Mouse (Mus musculus) common myeloid progenitor, adult 5-6 weeks (primary cell): Measurements from ENCODE around the gene 0610030E20Rik. TPM values are rescaled to one million over a fixed set of nuclear protein-coding genes. Genes with fewer than 3 reads are reported as not detected.

Source experiments
- ATAC-seq: replicated peaks from 2 replicates; pipeline ENCODE4 v1.8.0; 2016; ENCODE audit warnings: low read depth, mild to moderate bottlenecking, moderate TSS enrichment, inconsistent platforms; ENCODE audit not compliant: poor library complexity, severe bottlenecking
- total RNA-seq: library from RNA; stranded (forward); fragments of 200-1000, 187-1606 nt; gene quantifications from 2 replicates; pipeline ENCODE4 v1.2.3, GENCODE M21; 2017

0610030E20Rik gene
- total RNA-seq, 1 experiment from 2014 or later: 25.2 TPM

GRCm38 (mm10) chr6:72366844-72367443 is 19.8 kb downstream of the 0610030E20Rik start, which contains the start of gene Rnf181:
Gene Rnf181 (minus strand): TSS chr6:72366956.
- no peak for ATAC-seq

DNA sequence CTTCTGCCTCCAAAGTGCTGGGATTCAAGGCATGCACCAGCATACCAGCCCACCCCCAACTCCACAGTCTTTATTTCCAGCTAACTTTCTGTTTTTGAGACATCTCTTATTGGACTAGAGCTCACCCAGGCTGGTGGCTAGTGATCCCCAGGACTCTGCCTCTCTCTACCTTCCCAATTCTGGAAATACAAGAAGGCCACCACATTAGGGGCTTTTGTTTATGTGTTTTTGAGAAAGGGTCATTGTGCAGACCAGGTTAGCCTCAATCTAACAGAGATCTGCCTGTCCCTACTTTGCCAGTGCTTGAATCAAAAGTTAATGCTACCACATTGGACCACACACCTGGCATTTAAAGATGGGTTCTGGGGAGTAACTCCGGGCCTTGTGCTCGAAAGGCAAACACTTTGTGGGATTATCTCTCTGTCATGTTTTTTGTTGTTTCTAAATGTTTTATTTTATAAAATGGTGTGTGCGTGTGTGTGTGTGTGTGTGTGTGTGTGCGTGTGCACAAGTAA is 20.4 kb downstream of the 0610030E20Rik start:
- no peak for ATAC-seq

DNA sequence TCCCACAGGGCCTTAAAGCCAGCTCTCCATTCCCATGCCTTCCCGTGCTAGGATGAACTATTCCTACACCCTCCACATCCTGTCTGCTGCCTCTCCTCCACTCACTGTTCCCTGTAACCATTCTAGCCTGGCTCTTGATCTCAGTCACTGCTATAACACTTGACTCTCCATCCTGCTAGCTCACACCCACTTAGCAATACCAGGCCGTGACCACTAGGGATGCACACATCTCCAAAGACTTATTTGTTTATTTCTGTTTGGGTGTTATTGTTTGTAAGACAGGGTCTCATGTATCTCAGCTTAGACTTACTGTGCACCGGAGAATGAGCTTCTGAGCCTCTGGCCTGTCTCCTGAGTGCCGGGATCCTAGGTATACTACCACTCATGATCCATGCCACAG is 22.4 kb downstream of the 0610030E20Rik start:
- 0 out of 2 replicates have a peak, but pooled peaks have one; percentile 40 for ATAC-seq

DNA sequence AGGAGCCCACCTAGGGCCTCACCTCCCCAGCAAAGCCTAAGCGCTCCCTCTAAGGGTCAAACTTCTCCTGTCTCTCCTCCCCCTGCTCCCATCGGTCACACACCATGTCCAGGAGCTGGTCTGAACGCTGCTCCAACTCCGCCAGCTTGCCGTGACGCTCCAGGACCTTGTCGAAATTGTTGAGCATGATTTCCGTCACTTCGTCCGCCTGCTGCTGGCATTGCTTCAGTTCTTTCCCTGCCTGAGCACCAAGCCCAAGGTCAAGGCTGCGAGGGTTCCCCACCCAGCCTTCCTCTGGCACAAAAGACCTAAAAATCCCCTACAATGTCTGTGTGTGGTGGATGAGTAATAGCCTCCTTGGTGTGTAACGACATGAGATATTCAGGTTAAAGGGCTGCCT is 23.0 kb downstream of the 0610030E20Rik start:
- no peak for ATAC-seq

DNA sequence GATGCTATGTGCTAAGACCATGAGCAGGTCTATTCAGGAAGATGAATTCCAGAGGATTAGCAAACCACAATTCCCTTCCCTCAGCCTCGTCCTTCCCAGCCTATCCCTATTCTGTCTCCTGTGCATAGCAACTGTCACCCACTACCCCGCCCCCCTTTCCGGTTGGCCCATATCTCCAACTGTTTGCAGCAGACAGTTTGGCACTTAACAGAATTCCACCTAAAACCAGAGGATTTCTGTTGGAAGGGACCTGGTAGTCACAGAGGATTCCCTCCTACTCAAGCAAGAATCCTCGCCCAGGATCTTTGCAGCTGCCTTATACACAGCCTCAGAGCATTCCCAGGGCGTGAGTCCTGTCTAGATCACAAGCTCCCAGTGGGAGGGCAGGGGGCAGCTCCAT is 24.0 kb downstream of the 0610030E20Rik start:
- ATAC-seq: no peak

GRCm38 (mm10) chr6:72371571-72371970 is 24.5 kb downstream of the 0610030E20Rik start:
- ATAC-seq: no peak

- ATAC-seq: no peak
Observed at GRCm38 (mm10) chr6:72373184-72373583, 26.1 kb downstream of the 0610030E20Rik start.

DNA sequence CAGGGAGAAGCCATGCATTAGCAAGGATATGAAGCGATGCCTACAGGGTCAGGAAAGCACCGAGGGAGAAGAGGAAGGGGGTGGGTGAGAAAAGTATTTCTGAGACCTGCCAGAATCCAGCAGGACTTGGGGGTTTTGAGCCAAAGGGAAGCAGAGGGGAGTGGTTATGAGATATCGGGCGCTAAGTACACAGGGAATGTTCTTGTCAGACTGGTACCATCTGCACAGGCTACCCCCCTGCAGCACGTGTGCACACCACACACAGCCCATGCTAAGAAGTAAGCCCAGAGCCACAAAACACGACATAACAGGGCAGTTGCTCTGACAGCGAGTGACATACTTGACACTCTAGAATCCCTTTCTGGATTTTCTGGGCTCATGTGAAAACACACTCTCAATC is 27.1 kb downstream of the 0610030E20Rik start:
- ATAC-seq: no peak

- ATAC-seq: peak; percentile 64
Observed at GRCm38 (mm10) chr6:72374820-72375563, 27.9 kb downstream of the 0610030E20Rik start.

GRCm38 (mm10) chr6:72378510-72379234 is 31.6 kb downstream of the 0610030E20Rik start:
- ATAC-seq: no peak

- ATAC-seq: peak; percentile 41
Observed at GRCm38 (mm10) chr6:72379377-72380130, 32.4 kb downstream of the 0610030E20Rik start.

GRCm38 (mm10) chr6:72380131-72380770 is 33.1 kb downstream of the 0610030E20Rik start, which contains the start of gene Vamp5:
Gene Vamp5 (minus strand): TSS chr6:72380468.
- ATAC-seq: peak; percentile 70

- no peak for ATAC-seq
Observed at GRCm38 (mm10) chr6:72382494-72382893, 35.4 kb downstream of the 0610030E20Rik start.

- ATAC-seq: no peak
Observed at GRCm38 (mm10) chr6:72383142-72383820, 36.2 kb downstream of the 0610030E20Rik start.

DNA sequence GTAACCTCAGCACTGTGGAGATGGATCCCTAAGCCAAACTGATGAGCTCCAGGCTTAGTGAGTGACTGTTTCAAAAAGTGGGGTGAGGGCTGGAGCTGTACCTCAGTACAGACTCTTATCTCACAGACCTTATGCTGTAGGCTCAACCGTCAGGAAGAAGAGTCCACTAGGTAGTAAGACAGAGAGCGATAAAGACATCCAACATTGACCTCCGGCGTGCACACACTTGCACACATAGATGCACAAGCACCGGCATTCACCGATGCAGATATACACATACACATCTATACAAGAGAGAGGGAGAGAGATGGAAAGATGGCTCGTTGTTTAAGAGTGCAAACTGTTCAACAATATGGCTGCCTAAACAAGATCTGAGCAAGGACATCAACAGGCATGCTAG is 36.8 kb downstream of the 0610030E20Rik start:
- peak; percentile 52 for ATAC-seq

DNA sequence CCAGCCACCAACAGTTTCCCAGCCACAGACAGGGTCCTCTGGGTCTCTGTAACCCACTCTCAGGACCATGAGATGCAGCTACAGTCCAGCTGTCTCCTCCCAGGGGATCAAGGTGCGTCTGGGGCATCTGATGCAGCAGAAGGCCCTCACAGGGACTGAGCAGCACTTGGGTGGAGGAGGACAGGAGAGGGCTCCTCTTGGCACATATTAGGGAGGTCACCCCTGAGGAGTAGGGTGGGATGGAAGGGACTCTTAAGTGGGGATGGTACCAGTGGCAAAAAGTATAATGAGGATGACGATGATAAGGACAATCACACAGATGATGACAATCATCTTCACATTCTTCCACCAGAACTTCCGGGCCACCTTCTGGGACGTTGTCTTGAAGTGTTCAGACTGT is 38.1 kb downstream of the 0610030E20Rik start:
- no peak for ATAC-seq

- ATAC-seq: no peak
Observed at GRCm38 (mm10) chr6:72386561-72386960, 39.4 kb downstream of the 0610030E20Rik start.

DNA sequence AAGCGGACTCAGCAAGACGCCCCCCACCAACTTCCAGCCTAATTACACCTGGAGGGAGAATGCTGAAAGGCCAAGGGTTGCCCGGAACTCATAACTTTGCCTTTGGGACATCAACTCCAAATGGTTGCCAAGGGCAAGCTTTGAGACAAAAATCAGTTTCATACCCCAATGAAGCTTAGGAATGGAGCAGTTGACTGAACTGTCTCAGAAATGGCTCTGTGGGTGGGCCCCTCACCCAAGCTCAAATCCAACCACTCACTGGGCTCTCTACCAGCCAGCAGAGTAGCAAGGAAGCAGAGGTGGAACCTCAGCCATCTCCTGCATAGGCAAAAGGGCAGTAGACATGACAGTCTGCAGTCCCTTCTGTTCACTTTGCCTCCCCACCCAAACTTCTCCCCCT is 40.7 kb downstream of the 0610030E20Rik start:
- no peak for ATAC-seq

DNA sequence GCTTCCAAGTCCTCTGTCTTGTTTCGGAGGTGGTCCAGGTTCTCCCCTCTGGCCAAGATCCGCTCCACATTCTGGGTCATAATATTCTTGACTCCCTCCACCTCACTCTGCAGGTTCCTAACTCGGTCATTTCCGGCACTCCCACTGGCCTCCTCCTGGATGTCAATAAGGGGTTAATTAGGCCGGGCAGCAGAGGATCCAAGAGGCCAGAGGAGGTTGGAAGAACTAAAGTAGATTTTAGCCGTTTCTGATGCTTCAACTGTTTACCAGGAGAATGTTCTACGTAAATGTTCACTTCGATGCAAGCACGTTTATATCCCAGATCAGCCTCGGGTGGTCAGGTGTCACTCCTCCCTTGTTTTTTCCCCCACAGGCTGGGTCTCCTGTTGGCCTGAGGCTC is 41.1 kb downstream of the 0610030E20Rik start:
- ATAC-seq: no peak
